Mouse (Mus musculus): ENCODE data around the gene Pi4k2a. TPM values are rescaled to one million over a fixed set of nuclear protein-coding genes. Genes with fewer than 3 reads are reported as not detected.

The Pi4k2a gene
- polyA plus RNA-seq (2016; fragmentation: Nextera tagmentation; extraction: Ambion mirVana): 36.5 and 39.4 TPM in 2 replicates

- 1% methylated on average over 49 of the region's 55 CpGs for WGBS
- Histone ChIP-seq H3K27ac (peak within 1 kb of the TSS; percentile 86), H3K4me1 (replicated peaks) (peaks cover 23% of the 10 kb centered on the region), H3K36me3 (peaks cover 15% of the 10 kb centered on the region), H3K9me3 (no peaks in the 10 kb centered on the region), H3K27me3 (no peaks in the 10 kb centered on the region), H3K4me3 (replicated peaks) (peak within 1 kb of the TSS; percentile 98), H3K4me2 (peak within 1 kb of the TSS; percentile 69), H3K9ac (replicated peaks) (peak within 1 kb of the TSS; percentile 87)
- peak; percentile 98 for ATAC-seq (ENCODE audit: insufficient number of reproducible peaks, insufficient read depth, low FRiP score, low TSS enrichment, low read depth)
These were observed at the start of gene Pi4k2a for GRCm38 (mm10) chr19:42089748-42090595. Gene Pi4k2a, plus strand, starts transcription at chr19:42090470.

GRCm38 (mm10) chr19:42043988-42044387 is 46.3 kb upstream of the Pi4k2a start:
- Histone ChIP-seq H3K9me3 (no peaks in the 10 kb centered on the region), H3K4me1 (replicated peaks) (peaks cover 9% of the 10 kb centered on the region), H3K36me3 (no peaks in the 10 kb centered on the region), H3K4me3 (replicated peaks) (no peak overlapping the region), H3K27me3 (peaks cover 16% of the 10 kb centered on the region; the same call in 1 of the 2 replicates), H3K4me2 (no peak overlapping the region), H3K9ac (replicated peaks) (no peak overlapping the region), H3K27ac (no peak overlapping the region)
- 93% methylated on average over 6 of the region's 6 CpGs for WGBS
- no peak for ATAC-seq (ENCODE audit: insufficient number of reproducible peaks, insufficient read depth, low FRiP score, low TSS enrichment, low read depth)

GRCm38 (mm10) chr19:42045269-42046102 is 44.8 kb upstream of the Pi4k2a start, which contains the start of gene Hoga1:
Gene Hoga1, plus strand, starts transcription at chr19:42045610.
- peak within 1 kb of the TSS; percentile 35 for H3K4me3 ChIP-seq (replicated peaks)
- no peaks in the 10 kb centered on the region for H3K9me3 ChIP-seq
- ATAC-seq (ENCODE audit: insufficient number of reproducible peaks, insufficient read depth, low FRiP score, low TSS enrichment, low read depth): peak; percentile 82
- H3K4me2 ChIP-seq: peak within 1 kb of the TSS; percentile 61
- H3K27me3 ChIP-seq: peaks cover 7% of the 10 kb centered on the region; the same call in 1 of the 2 replicates
- H3K36me3 ChIP-seq: no peaks in the 10 kb centered on the region
- H3K27ac ChIP-seq: no peak within 1 kb of the TSS
- WGBS: 25% methylated on average over 23 of the region's 23 CpGs
- no peak within 1 kb of the TSS; the same call in 1 of the 2 replicates for H3K9ac ChIP-seq (replicated peaks)
- peaks cover 9% of the 10 kb centered on the region for H3K4me1 ChIP-seq (replicated peaks)

GRCm38 (mm10) chr19:42050251-42050650 is 40.0 kb upstream of the Pi4k2a start:
- Histone ChIP-seq H3K9me3 (no peaks in the 10 kb centered on the region), H3K4me3 (replicated peaks) (no peak overlapping the region), H3K9ac (replicated peaks) (no peak overlapping the region), H3K36me3 (no peaks in the 10 kb centered on the region), H3K27ac (no peak overlapping the region), H3K27me3 (no peaks in the 10 kb centered on the region), H3K4me2 (no peak overlapping the region), H3K4me1 (replicated peaks) (peaks cover 9% of the 10 kb centered on the region)
- ATAC-seq (ENCODE audit: insufficient number of reproducible peaks, insufficient read depth, low FRiP score, low TSS enrichment, low read depth): no peak
- 78% methylated on average over 1 of the region's 1 CpGs for WGBS

- no peak overlapping the region for H3K4me2 ChIP-seq
- H3K4me3 ChIP-seq (replicated peaks): no peak overlapping the region
- 88% methylated on average over 3 of the region's 3 CpGs for WGBS
- no peaks in the 10 kb centered on the region for H3K4me1 ChIP-seq (replicated peaks)
- no peaks in the 10 kb centered on the region for H3K36me3 ChIP-seq
- H3K9ac ChIP-seq (replicated peaks): no peak overlapping the region
- no peak for ATAC-seq (ENCODE audit: insufficient number of reproducible peaks, insufficient read depth, low FRiP score, low TSS enrichment, low read depth)
- no peaks in the 10 kb centered on the region for H3K9me3 ChIP-seq
- no peak overlapping the region for H3K27ac ChIP-seq
- H3K27me3 ChIP-seq: no peaks in the 10 kb centered on the region
These were observed 38.9 kb upstream of the Pi4k2a start for GRCm38 (mm10) chr19:42051351-42051750.

- H3K4me2 ChIP-seq: no peak within 1 kb of the TSS
- no peaks in the 10 kb centered on the region for H3K36me3 ChIP-seq
- 71% methylated on average over 4 of the region's 4 CpGs for WGBS
- no peak within 1 kb of the TSS for H3K4me3 ChIP-seq (replicated peaks)
- ATAC-seq (ENCODE audit: insufficient number of reproducible peaks, insufficient read depth, low FRiP score, low TSS enrichment, low read depth): no peak
- H3K4me1 ChIP-seq (replicated peaks): no peaks in the 10 kb centered on the region
- H3K9ac ChIP-seq (replicated peaks): no peak within 1 kb of the TSS
- no peaks in the 10 kb centered on the region for H3K27me3 ChIP-seq
- no peaks in the 10 kb centered on the region for H3K9me3 ChIP-seq
- no peak within 1 kb of the TSS for H3K27ac ChIP-seq
These were observed 38.3 kb upstream of the Pi4k2a start, which contains the start of gene 4933411K16Rik for GRCm38 (mm10) chr19:42051948-42052347. Gene 4933411K16Rik, plus strand, starts transcription at chr19:42052248.

GRCm38 (mm10) chr19:42054255-42054654 is 36.0 kb upstream of the Pi4k2a start:
- Histone ChIP-seq H3K4me1 (replicated peaks) (no peaks in the 10 kb centered on the region), H3K4me2 (no peak overlapping the region), H3K9ac (replicated peaks) (no peak overlapping the region), H3K27me3 (no peaks in the 10 kb centered on the region; the same call in 1 of the 2 replicates), H3K9me3 (no peaks in the 10 kb centered on the region), H3K4me3 (replicated peaks) (no peak overlapping the region), H3K27ac (no peak overlapping the region), H3K36me3 (no peaks in the 10 kb centered on the region)
- ATAC-seq (ENCODE audit: insufficient number of reproducible peaks, insufficient read depth, low FRiP score, low TSS enrichment, low read depth): no peak
- WGBS: 81% methylated on average over 6 of the region's 6 CpGs

GRCm38 (mm10) chr19:42055881-42056280 is 34.4 kb upstream of the Pi4k2a start:
- ATAC-seq (ENCODE audit: insufficient number of reproducible peaks, insufficient read depth, low FRiP score, low TSS enrichment, low read depth): no peak
- Histone ChIP-seq H3K9ac (replicated peaks) (no peak overlapping the region), H3K27me3 (no peaks in the 10 kb centered on the region; the same call in 1 of the 2 replicates), H3K4me3 (replicated peaks) (no peak overlapping the region), H3K27ac (no peak overlapping the region), H3K9me3 (no peaks in the 10 kb centered on the region), H3K4me1 (replicated peaks) (no peaks in the 10 kb centered on the region), H3K36me3 (no peaks in the 10 kb centered on the region), H3K4me2 (no peak overlapping the region)
- WGBS: 59% methylated on average over 2 of the region's 2 CpGs

GRCm38 (mm10) chr19:42056719-42057409 is 33.4 kb upstream of the Pi4k2a start:
- Histone ChIP-seq H3K27me3 (no peaks in the 10 kb centered on the region; the same call in 1 of the 2 replicates), H3K4me2 (no peak overlapping the region), H3K9me3 (no peaks in the 10 kb centered on the region), H3K9ac (replicated peaks) (no peak overlapping the region), H3K4me1 (replicated peaks) (no peaks in the 10 kb centered on the region), H3K36me3 (no peaks in the 10 kb centered on the region), H3K4me3 (replicated peaks) (no peak overlapping the region), H3K27ac (no peak overlapping the region)
- 74% methylated on average over 6 of the region's 6 CpGs for WGBS
- ATAC-seq (ENCODE audit: insufficient number of reproducible peaks, insufficient read depth, low FRiP score, low TSS enrichment, low read depth): no peak

GRCm38 (mm10) chr19:42058426-42058825 is 31.8 kb upstream of the Pi4k2a start:
- no peaks in the 10 kb centered on the region for H3K36me3 ChIP-seq
- no peak overlapping the region for H3K4me2 ChIP-seq
- no peaks in the 10 kb centered on the region for H3K4me1 ChIP-seq (replicated peaks)
- H3K9me3 ChIP-seq: no peaks in the 10 kb centered on the region
- no peaks in the 10 kb centered on the region; the same call in 1 of the 2 replicates for H3K27me3 ChIP-seq
- no peak overlapping the region for H3K4me3 ChIP-seq (replicated peaks)
- 64% methylated on average over 7 of the region's 7 CpGs for WGBS
- no peak overlapping the region for H3K9ac ChIP-seq (replicated peaks)
- H3K27ac ChIP-seq: no peak overlapping the region
- ATAC-seq (ENCODE audit: insufficient number of reproducible peaks, insufficient read depth, low FRiP score, low TSS enrichment, low read depth): no peak
